Mouse (Mus musculus) thymus, postnatal 36 days (tissue): Measurements from ENCODE around the gene Nrf1.

Experiments used
- DNase-seq, 2 experiments: peaks; one replicate each; pipeline ENCODE4 v3.0.0; 2022; ENCODE audit warnings: mixed read lengths in 2 of 2

Nrf1 gene

DNA sequence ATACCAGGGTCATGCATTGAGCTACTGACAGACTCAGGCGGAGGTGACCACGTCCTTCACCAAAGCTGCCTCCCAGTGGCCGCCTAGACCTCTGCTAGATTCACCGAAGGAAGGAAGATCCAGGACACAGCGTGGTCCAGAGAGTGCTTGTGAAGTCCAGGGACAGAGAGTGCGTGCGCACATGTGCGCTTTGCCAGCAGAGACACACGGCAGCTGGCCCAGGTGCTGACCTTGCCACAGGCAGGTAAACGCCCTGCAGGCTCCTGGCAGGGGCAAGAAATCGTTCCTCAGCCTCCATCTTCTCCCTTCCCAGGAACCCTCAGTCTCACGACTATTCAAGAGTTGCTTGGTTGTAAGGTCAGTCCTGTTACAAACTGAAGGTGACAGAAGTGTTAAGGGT, 104.4 kb downstream of the Nrf1 start:
- DNase-seq, result no peak

DNA sequence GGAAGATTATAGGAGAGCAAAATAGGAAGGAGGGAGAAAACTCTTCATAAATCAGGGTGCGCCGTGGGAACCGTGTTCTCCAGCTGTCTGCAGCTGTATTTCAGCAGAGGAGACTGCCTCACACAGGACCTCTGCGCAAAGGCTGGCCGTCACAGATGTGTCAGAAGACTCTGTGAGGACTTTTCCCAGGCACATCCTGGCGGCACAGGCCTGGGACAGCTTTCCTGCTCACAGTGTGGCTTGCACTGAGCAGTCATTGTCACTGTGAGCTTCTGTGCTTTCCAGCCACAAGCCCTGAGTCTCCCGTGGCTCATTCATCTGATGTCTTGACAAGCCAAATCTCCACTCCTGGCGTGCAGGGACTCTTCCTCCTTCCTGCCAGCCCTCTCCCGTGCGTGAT, 104.9 kb downstream of the Nrf1 start:
- no peak for DNase-seq

DNA sequence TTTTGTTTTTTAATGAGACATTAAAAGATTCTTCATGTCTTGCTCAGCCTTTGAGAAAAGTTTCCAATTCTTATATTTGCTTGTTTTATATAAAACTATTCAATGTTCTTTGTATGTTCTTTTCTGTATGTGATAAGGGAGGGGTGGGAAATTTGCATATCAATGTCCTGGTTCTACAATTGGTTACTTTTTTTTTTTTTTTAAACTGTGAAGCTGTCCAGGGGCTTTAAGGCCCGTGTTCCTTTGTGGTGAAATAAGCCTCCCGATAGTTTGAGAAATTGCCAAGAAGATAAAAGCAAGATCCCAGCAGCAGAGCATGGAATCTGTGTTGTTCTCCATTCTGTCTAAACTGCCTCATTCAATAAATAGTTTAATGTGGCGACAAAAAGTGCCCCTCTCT, 105.3 kb downstream of the Nrf1 start:
- DNase-seq, result no peak

DNA sequence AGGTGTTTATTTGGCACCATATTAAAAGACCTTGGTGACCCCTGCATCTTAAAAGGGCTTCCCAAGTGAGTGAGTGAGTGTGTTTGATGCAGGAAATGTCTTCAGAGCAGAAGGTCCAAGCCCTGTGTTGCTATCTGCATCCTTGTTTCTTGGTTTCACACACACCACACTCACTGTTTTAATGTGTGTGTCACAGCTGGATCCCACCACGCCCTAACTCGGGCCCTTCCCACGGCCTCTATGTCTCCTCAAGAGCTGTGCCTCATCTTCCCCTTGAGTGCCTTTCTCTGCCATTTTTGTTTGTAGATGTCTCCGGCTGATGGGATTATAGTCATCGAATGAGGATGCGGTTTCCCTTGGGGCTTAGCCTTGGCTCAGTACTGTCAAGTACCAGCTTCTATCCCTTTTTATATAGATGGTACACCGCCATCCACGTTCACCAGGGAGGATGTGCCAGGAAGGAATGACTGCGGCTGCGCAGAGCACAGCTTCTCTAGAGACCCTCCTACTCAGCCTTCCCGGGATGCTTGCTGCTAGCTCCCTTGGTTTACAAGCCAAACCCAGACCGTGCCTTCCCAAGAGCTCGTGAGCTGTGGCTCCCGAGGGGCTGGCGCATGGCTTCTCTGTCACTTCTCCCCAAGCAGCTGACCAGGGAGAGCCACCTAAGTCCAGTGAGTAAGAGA, 106.1 kb downstream of the Nrf1 start:
- DNase-seq, result no peak

DNA sequence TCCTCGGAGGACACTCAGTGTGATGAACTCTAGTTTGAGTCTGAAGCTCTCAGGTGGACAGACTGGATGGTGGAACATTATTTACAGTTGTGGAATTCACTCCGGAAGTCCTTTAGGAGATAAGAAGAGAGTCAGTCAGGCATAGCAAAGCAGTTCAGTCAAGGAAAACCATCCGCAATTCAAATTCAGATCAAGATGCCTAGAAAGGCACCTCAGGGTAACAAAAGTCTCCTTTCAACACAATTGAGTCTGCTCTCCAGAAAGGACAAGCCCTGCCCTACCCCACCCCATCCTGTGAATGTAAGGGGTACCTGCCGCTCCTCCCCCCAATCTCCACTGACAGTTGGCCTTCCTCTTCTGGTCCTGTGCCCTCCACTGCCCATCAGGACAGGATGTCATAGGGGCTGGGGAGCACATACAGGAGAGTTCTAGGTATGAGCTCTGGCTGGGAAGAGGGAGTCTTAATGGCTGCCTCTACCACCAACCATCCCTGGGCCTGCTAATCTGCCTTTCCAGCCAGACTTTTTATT, 111.8 kb downstream of the Nrf1 start:
- no peak for DNase-seq

DNA sequence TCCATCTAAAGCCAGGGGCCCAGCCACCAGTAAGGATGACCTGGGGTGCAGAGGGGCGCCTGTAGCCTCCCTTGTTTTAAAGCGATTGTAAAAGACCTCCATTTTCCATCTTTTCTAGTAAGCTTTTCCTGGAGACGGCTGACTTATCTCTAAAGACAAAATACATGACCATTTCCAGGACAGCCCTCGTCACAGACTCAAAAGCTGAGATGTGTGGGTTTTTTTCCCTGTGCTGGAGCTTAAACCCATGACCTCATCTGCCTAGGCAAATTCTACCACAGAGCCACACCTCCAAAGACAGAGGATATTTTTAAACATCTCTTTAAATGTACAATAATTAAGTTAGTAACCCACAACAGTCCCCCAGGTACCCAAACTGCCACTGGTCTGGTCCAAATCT, 112.6 kb downstream of the Nrf1 start:
- no peak for DNase-seq

DNA sequence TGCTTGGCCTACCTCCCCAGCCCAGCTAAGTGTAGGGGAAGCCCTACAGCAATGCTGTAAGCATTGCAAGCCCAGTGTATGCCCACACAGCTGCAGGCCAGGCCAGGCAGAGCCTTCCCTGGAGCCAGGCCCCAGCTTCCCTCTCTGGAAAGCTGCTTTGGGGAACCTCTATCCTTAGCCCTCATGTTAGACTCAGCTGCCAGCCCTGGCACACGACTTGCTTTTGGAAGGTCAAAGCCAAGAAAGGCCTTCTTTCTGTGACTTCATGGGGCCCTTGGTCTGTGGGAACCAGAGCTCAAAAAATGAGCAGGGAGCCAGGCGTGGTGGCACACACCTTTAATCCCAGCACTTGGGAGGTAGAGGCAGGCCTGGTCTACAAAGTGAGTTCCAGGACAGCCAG, 113.8 kb downstream of the Nrf1 start:
- DNase-seq, result no peak

DNA sequence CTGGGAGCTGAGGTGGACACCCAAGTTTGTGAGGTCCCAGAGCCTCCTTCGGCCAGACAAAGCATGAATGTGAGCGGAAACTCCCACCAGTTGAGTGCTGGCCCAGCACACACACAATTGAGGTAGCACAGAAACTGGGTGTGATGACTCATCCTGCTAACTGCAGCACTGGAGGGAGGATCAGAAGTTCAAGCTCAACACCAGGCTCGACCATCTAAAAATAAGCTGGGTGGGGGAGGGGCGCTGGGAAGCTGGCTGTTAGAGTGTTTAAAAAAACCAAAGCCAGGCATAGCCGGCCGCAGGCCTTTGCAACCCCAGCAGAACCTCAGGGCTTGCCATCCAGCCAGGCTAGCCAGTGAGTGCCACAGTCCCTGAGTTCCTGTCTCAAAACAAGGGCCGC, 114.3 kb downstream of the Nrf1 start:
- no peak for DNase-seq

DNA sequence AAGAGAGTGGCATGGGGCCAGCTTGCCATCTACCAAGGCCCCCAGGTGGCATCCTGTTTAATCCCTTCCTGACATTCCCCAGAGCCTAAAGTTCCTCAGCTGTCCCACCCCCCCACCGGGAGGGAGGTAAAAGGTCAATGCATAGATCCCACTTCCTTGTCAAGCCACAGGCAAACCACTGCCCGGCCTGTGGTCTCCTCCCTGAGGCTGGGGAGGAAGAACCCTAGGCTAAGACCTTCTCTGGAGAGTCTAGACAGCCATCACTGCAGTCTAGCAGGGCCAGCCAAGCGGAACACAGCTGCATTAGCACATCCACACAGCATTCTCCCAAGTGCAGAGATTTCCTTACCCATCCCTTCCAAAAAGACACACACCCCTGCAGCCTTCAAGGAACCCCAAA, 118.6 kb downstream of the Nrf1 start:
- no peak for DNase-seq

DNA sequence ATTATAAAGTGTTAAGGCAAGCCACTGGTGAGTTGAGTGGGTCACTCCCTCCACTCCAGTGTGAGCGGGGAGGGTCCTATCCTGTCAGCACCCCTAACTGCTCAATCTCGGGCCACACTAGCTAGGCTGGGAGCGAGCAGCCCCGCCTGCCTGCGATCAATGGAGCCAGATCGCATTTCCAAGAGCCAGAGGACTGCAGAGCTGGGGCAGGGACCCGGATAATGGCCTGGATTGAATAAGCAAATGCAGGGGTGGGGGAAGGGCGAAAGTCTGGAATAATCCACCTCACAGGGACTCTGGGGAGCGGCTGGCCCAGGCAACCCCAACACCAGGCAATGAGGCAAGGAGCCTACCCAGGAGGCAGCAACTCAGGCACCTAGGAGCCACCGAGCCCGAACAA, 119.4 kb downstream of the Nrf1 start:
- no peak for DNase-seq

DNA sequence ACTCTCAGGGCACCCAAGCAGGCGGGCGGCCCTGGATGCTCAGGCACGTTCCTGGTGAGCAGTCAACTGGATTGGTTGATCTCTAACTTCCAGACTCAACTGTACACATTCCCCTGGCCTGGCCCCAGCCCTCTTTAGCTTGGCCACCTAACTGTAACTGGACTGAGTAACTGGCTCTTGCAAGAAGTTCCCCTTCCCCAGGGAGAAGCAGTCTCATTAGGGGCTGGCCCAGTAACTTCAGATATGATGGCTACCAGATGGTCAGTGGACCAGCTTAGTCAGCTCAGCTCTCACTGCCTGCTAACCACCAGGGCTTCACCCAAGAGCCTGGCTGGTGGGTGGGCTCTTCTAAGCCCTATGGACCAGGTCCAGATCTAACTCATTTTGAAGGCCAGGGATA, 120.5 kb downstream of the Nrf1 start:
- DNase-seq, result no peak

DNA sequence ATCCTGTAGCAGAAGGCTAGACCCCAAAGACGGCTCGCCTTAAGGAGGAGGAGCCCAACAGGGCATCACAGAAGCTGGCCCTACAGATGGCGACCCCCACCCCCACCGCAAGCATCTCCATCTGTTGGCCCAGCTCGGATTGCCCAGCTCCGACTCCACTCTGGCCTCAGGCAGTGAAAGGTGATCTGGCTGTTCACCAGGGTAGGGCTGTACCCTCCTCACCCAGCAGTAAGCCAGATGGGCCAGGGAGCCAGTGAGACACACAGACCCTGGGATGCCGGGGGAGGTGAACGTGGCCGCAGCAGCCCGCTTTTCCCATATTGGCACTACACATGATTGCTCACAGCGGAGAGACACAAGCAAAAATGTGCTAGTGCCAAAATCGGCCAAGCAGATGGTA, 121.4 kb downstream of the Nrf1 start:
- no peak for DNase-seq

DNA sequence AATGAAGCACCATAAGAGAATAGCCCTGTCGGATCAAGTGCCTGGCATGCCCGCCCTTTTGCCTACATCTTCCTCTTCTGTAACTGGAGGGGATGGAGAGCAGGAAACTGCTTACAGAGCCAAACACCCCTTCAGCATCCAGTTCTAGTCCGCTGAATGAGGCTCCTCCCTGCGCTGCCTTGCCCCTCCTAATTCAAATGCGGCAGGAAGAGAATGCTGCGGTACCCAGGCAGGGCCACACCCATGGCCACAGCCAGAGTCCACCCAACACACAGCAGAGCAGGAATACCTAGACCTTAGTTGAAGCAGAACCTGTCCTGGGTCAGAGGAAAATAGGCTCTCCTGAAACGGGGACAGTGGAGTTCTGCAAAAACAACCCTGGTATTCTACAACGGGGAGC, 123.4 kb downstream of the Nrf1 start:
- no peak for DNase-seq

DNA sequence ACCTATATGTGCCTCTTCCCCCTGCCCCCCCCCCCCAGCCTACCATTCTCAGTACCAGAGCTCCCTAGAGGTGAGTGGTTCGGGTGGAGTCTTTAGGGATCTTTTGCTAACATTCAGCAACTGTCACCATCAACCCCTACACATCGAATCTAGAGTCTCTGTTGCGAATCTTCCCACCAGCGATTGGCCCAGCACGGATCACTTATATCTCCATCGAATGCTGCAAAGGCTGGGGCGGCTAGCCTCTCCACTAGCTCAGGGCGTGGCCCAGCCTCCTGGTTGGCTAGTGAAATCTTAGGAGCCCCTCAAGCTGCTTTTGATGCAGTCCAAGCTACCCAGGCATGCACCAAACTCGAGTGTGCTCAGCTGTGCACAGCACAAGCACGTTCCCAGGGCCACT, 124.2 kb downstream of the Nrf1 start:
- no peak for DNase-seq

DNA sequence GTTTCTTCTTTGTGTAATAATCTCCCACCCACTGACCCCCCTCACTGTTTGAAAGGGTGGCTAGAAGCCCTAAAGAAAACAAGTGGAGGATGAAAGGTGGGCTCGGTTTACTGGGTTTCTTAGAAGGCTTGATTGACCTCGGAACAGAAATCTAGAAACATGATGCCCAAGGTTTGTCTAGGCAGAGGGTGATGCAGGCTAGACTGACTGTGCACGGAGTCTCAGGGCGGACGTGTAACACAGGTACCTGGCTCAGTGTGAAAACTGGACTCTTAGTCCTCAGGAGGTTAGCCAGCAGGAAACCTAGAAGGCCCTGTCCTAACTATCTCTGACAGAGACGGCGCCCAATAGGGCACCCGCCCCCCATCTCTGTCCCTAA, 124.6 kb downstream of the Nrf1 start:
- DNase-seq, result no peak

DNA sequence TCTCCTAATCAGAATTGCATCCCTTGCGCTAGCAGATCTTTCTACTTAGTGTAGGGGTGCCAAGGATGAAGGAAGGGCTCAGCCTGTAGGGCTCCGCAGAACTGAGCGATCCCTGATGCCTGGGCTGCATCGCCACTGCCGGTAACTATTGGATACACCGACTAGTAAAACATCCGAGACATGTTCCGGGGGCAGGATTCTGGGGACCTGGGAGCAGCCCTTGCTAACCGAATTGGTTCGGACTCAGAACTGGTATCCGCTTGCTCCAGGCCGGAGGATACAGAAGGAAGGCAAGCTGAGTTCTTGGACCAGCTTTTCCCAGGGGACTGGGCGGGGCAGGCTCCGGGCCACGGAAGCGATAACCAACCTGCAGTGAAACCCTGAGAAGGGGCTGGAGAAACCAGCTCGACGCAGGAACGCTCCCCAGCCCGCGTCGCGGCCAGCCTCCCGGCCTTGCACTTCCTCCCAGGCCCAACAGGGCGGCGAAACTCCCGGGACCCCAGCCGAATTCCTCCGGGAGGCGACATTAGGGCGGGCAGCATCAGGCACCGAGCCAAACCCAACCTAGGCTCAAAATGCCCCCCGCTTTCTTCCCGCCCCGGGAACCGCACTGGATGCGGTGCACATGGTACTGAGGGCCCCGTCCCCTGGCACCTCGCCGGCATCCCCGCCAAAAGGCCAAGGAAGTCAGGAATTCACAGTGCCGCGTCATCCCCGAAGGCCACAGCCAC, 125.2 kb downstream of the Nrf1 start:
- no peak for DNase-seq

DNA sequence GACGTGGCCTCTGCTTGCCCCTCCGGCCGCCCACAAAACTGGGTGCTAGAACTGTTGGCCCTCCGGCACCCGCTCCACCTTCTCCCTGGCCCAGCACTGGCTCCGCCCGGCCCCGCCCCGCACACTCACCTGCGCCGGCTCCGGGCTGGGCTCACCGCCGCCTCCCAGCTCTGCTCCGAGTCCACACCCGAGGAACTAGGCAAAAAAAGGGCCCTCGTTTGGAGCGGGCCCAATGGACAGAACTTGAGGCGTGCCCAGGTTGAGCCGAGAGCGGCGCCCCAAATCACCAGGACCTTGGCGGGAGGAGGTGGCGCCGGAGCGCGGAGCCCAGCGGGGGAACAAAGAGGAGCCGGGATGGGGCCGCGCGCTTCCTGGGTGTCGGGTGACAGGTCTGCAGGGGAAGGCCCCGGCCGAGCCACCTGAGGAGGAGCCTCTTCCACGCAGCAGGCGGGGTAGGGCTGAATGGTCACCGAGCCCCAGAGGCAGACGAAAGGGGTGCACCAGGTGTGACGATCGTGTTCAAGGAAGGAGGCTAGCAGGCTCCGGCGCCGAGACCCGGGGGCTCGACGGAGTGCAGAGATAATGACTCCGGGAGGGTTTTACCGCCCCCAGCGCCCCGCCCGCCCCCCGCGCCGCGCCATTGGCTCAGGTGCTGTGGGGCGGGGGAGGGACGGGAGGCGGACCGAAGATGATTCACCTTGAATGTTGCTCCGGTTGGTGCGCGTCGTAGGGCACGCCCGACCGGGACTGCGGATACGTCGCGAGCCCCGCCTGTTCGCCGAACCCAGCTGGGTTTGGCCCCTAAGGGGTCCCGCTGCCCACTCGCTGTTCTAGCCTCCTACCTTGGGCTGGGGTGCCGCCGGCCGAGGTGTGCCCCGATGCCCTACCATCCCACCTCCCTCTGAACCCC, 126.0 kb downstream of the Nrf1 start:
- DNase-seq, result peak; percentile 41 to 60

DNA sequence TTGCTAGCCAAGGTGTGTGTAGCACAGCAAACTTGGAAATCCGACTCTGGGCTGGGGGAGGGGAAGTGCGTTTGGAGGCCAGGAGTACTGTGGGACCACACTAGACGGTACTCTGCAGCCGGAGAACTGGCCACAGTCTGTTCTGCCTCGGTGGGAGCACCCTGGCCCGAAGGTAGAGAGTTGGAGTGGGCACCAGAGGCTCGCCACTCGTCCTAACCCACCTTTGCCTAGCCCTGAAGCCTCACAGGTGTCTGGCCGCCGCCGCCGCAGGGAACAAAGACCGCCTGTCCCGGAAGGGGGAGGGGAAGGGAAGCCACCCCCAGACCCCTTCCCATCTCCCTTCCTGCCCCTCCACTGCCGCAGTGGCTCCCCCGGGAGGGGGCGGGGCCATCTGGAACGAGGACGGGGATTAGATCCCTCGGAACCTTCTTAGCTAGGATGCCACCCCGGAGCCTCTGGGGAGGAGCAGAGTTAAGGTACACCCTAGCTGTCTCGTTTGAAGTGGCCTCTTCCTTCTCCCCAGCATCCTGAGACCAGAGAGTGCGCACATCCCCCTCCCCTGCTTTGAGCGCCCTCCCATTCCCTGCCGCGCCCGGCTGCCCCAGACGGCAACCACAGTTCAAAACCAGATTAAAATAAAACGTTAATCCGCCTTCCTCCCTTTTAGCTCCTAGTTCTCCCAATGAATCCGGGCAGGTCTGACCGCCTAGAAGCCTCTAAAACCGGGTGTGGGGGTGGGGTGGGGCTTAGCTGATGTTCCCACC, 126.9 kb downstream of the Nrf1 start:
- peak; percentile 16 to 32 for DNase-seq

DNA sequence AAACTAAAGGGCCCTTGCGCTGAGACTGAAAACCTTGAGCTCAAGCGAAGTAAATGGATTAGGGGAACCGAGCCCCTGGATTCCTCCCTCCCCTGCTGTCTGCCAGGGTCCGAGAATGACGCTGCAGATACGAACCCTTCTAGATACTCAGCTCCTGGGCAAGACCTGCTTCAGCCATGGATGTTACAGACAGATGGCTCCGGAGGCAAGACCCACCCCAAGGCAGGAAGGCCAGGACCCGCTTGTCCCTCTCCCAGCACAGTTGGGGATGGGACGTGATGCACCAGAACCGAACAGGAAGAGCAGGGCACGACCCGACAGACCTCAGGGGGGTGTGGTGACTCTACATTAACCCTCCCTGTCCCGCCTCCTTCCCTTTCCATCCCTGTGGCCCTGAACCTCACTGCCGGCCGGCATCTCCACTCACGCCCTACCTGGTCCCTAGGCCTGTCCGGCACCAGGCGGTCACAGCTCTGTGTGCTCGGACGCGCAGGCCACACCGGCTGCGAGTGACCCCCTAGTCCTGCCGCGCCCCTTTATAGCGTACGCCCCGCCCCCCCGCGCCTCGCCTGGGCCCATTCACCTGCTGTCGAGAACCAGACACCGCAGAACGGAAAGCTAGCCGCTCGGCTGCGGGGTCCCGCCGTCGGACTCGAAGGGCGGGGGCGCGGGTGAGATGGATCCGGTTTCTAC, 127.6 kb downstream of the Nrf1 start:
- no peak for DNase-seq

DNA sequence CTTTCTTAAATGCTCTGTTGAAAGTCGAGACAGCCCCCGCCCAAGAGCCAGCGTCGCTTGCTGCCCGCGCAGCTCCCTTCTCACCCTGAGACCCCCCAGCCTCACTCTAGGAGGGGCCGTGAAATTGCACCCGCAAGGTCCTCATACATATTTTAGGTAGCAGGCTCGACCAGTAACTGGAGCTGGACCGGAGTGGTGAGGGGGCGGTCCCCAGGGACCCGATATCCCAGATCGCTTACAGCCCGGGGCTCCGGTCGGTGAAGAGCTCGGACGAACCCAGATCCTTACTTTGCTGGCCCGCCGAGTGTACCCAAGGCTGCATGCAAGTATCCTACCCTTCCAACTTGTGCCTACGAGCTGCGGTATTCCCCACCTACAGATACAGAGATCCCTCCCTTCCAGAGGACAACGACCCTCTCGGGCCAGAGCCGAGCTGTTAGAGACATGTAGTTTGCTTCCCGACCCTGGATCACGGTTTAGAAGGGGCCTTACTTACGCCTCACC, 128.2 kb downstream of the Nrf1 start:
- no peak for DNase-seq

DNA sequence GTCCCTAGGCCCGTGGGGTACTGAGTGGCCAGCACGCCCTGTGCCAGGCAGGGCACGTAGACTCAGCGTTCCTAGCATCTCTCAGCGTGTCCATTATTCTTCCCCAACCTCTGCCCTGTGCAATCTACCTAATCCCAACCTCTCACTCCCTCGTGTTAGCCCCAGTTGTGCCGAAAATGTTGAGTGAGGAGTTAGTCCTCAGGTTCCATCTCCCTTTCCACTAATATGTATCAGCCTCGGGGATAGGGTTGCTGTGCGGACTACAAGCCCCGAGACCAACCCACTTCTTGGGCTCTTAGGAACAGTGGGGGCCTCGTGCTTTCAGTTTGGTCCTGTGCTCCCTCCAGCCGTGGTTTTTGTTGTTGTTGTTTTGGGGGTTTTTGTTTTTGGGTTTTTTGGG, 128.7 kb downstream of the Nrf1 start:
- no peak for DNase-seq

DNA sequence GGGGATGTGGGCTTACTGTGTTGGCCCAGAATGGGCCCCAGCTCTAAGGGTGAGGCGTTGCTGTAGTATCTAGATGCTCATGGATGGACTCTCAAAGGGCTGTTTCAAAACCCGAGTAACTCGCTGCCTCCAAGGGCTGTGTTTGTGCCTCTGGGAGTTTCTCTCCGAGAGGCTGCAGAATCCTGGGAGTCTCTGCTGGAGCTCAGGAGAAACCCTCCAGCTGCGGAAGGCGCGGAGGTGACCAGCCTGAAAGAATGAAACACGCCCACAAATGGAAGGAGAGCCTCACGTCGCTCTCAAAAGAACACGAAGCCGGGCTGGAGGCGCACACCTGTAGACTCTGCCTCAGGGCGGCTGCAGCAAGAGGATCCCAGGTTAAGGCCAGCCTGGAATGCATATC, 129.5 kb downstream of the Nrf1 start:
- no peak for DNase-seq
